1 mouse cellular context compared by ENCODE assay signal in genomic region chr5:92352716-92353115, GRCm38 (mm10).
A peak's percentile ranks its signal among the peaks of the same experiment; 100 is the strongest.
TF ChIP-seq lines count a peak whose summit lies in the region.

No protein-coding gene starts in this region.

TF ChIP-seq in MEL, 35 proteins besides CTCF, POLR2A, EP300 and RAD21:
- TF ChIP-seq SIN3A (IDR thresholded peaks at IDR 0.05; ENCODE audit: low read length), result 0 out of 2 replicates have a peak, but pooled peaks have one; percentile 1
